Comparison of ENCODE assay signal across 11 mouse cellular contexts in genomic region chr2:72219921-72220320, GRCm38 (mm10).
DNase-seq lines count a peak whose midpoint lies in the region; ATAC-seq and TF ChIP-seq lines count a peak whose summit lies in the region.
"Had no signal": no experiment of that assay in that cellular context is flagged by ENCODE, and none has a peak within 500 bp of the region (broad histone marks: within the 10 kb centered on the region; RNA-seq: fewer than 3 reads in every experiment).

No protein-coding gene starts in this region.

- no peaks in the 10 kb centered on the region for H3K4me1 ChIP-seq in hindbrain, embryonic 14.5 days (replicated peaks; ENCODE audit: control insufficient read depth, insufficient read depth, low read length)
- H3K4me1 ChIP-seq in hindbrain, embryonic 12.5 days = no peaks in the 10 kb centered on the region
- H3K4me1 ChIP-seq: stomach, embryonic 15.5 days had no signal

- intact Hi-C loops in left cerebral cortex, postnatal 4 days (cut with DNase I) = loop anchor here (5.0 kb wide), 1 partner anchor 183 kb away; no protein-coding TSS in a partner anchor

- H3K4me2 ChIP-seq in hindbrain, embryonic 14.5 days (replicated peaks) = no peak overlapping the region
- H3K4me2 ChIP-seq in hindbrain, embryonic 12.5 days (replicated peaks) = no peak overlapping the region
- H3K4me2 ChIP-seq: embryonic facial prominence, embryonic 15.5 days; limb, embryonic 12.5 days; stomach, embryonic 15.5 days had no signal

- no peaks in the 10 kb centered on the region for H3K36me3 ChIP-seq in hindbrain, embryonic 14.5 days (replicated peaks; ENCODE audit: control insufficient read depth, insufficient read depth)
- no peaks in the 10 kb centered on the region for H3K36me3 ChIP-seq in hindbrain, embryonic 12.5 days
- H3K36me3 ChIP-seq in C2C12 (ENCODE audit: control insufficient read depth, insufficient read depth) = no peaks in the 10 kb centered on the region
- H3K36me3 ChIP-seq: embryonic facial prominence, embryonic 15.5 days; limb, embryonic 12.5 days; stomach, embryonic 15.5 days had no signal

- TF ChIP-seq CTCF in C2C12 (IDR thresholded peaks at IDR 0.05; ENCODE audit: control insufficient read depth, insufficient read depth, insufficient read length) = peak; percentile 8

- H3K79me3 ChIP-seq in C2C12 (ENCODE audit: low read depth) = no peaks in the 10 kb centered on the region

- H3K27me3 ChIP-seq in hindbrain, embryonic 14.5 days (ENCODE audit: control insufficient read depth, insufficient read depth, low read length) = no peaks in the 10 kb centered on the region
- H3K27me3 ChIP-seq in hindbrain, embryonic 12.5 days = no peaks in the 10 kb centered on the region
- H3K27me3 ChIP-seq in C2C12 (ENCODE audit: control insufficient read depth, insufficient read depth, insufficient read length) = no peaks in the 10 kb centered on the region
- H3K27me3 ChIP-seq: embryonic facial prominence, embryonic 15.5 days; limb, embryonic 12.5 days; stomach, embryonic 15.5 days had no signal

- ATAC-seq in hindbrain, embryonic 14.5 days (ENCODE audit: low FRiP score) = no peak
- no peak for ATAC-seq in hindbrain, embryonic 12.5 days (ENCODE audit: low FRiP score)

- no peak overlapping the region for H3ac ChIP-seq in C2C12 (ENCODE audit: control insufficient read depth, insufficient read length, low read depth)

- DNase-seq in hindbrain, embryonic 14.5 days (ENCODE audit: low spot score) = peak; percentile 65
- DNase-seq in T-cell, adult 2 months (ENCODE audit: low spot score) = peak; percentile 51
- peak; percentile 79 for DNase-seq in embryo, embryonic 10.5 days (ENCODE audit: low spot score)
- peak; percentile 58 for DNase-seq in left cerebral cortex, postnatal 4 days
- DNase-seq in retina, postnatal 7 days (ENCODE audit: low read depth, low spot score) = peak; percentile 28
- DNase-seq in urinary bladder, adult 18-20 months (ENCODE audit: low spot score in 2 of 2) = no peak

- H3K79me2 ChIP-seq in C2C12 (ENCODE audit: control insufficient read depth, insufficient read depth) = no peaks in the 10 kb centered on the region

- WGBS in hindbrain, embryonic 14.5 days = 35% methylated on average over 3 of the region's 3 CpGs
- 34% methylated on average over 3 of the region's 3 CpGs for WGBS in hindbrain, embryonic 12.5 days

- H3K9ac ChIP-seq in hindbrain, embryonic 14.5 days = no peak overlapping the region
- no peak overlapping the region for H3K9ac ChIP-seq in hindbrain, embryonic 12.5 days
- H3K9ac ChIP-seq: embryonic facial prominence, embryonic 15.5 days; limb, embryonic 12.5 days; stomach, embryonic 15.5 days had no signal

- H3K27ac ChIP-seq in hindbrain, embryonic 14.5 days = no peak overlapping the region
- H3K27ac ChIP-seq in hindbrain, embryonic 12.5 days = no peak overlapping the region
- H3K27ac ChIP-seq: embryonic facial prominence, embryonic 15.5 days; limb, embryonic 12.5 days; stomach, embryonic 15.5 days had no signal

- H3K4me3 ChIP-seq in hindbrain, embryonic 14.5 days (replicated peaks; ENCODE audit: low read length) = no peak overlapping the region
- H3K4me3 ChIP-seq in hindbrain, embryonic 12.5 days = no peak overlapping the region
- no peak overlapping the region for H3K4me3 ChIP-seq in C2C12 (ENCODE audit: insufficient read depth, poor library complexity, severe bottlenecking)
- H3K4me3 ChIP-seq: embryonic facial prominence, embryonic 15.5 days; limb, embryonic 12.5 days; stomach, embryonic 15.5 days had no signal

- H3K9me3 ChIP-seq in hindbrain, embryonic 14.5 days (ENCODE audit: control insufficient read depth, low read length) = no peaks in the 10 kb centered on the region
- no peaks in the 10 kb centered on the region for H3K9me3 ChIP-seq in hindbrain, embryonic 12.5 days (replicated peaks)
- H3K9me3 ChIP-seq: embryonic facial prominence, embryonic 15.5 days; limb, embryonic 12.5 days; stomach, embryonic 15.5 days had no signal

TF ChIP-seq in C2C12, 6 proteins besides CTCF, POLR2A, EP300 and RAD21:
- no peak for TF ChIP-seq FOSL1 (IDR thresholded peaks at IDR 0.05; ENCODE audit: insufficient read depth, low read length, poor library complexity, severe bottlenecking)
- no peak for TF ChIP-seq MYOG (IDR thresholded peaks at IDR 0.05; ENCODE audit: control insufficient read depth, extremely low read depth, insufficient read length)
- TF ChIP-seq MAX (IDR thresholded peaks at IDR 0.05) = no peak
- no peak for TF ChIP-seq USF1 (IDR thresholded peaks at IDR 0.05; ENCODE audit: low read depth)
- no peak for TF ChIP-seq CEBPB (IDR thresholded peaks at IDR 0.05; ENCODE audit: low read depth)
- TF ChIP-seq MYOD1 (IDR thresholded peaks at IDR 0.05; ENCODE audit: control insufficient read depth, insufficient read length, low read depth) = no peak

Comparison
In these comparisons a context has a peak if more than half of its experiments do, and no peak if none do; other contexts are left out.
1. DNase-seq: peak in hindbrain, embryonic 14.5 days (single experiment), T-cell, adult 2 months (single experiment), embryo, embryonic 10.5 days (single experiment), left cerebral cortex, postnatal 4 days (single experiment) and retina, postnatal 7 days (single experiment); none in urinary bladder, adult 18-20 months (0 of 2).